Mouse (Mus musculus) myocyte (in vitro differentiated cells): Measurements from ENCODE around the gene Fgf6. TPM values are rescaled to one million over a fixed set of nuclear protein-coding genes. Genes with fewer than 3 reads are reported as not detected.

ENCODE experiments used
- H3K27me3 ChIP-seq: one replicate; pipeline ENCODE4 v1.6.1; 2011; ENCODE audit not compliant: control insufficient read depth, insufficient read depth, insufficient read length
- H3K36me3 ChIP-seq: one replicate; pipeline ENCODE4 v1.6.1; 2011; ENCODE audit not compliant: control insufficient read depth, insufficient read depth
- H3K4me2 ChIP-seq: one replicate; pipeline ENCODE4 v1.6.1; 2011; ENCODE audit warnings: low read depth, control low read depth
- H3K4me3 ChIP-seq: one replicate; pipeline ENCODE4 v1.5.1; 2011; ENCODE audit warnings: mild to moderate bottlenecking, control low read depth, moderate library complexity
- H3K79me2 ChIP-seq: one replicate; pipeline ENCODE4 v1.6.1; 2011; ENCODE audit not compliant: control insufficient read depth, insufficient read depth
- H3ac ChIP-seq: one replicate; pipeline ENCODE4 v1.6.1; 2011; ENCODE audit not compliant: control insufficient read depth, insufficient read length
- CEBPB ChIP-seq: IDR thresholded peaks from 2 replicates; pipeline ENCODE4 v1.6.1; 2011; ENCODE audit warnings: mild to moderate bottlenecking, moderate library complexity; ENCODE audit not compliant: poor library complexity, insufficient read depth, severe bottlenecking
- E2F4 ChIP-seq: IDR thresholded peaks from one replicate; pipeline ENCODE4 v1.6.1; 2011; ENCODE audit warnings: mild to moderate bottlenecking, control low read depth, moderate library complexity; ENCODE audit not compliant: insufficient read depth
- MAX ChIP-seq: IDR thresholded peaks from one replicate; pipeline ENCODE4 v1.6.1; 2011; ENCODE audit warnings: low read depth, mild to moderate bottlenecking, control low read depth
- MYOD1 ChIP-seq, 3 experiments: IDR thresholded peaks; one replicate each; pipeline ENCODE4 v1.6.1; 2011; ENCODE audit warnings: control low read depth in 2 of 3, low read depth in 2 of 3, mild to moderate bottlenecking in 2 of 3, moderate library complexity in 1 of 3; ENCODE audit not compliant: insufficient read length in 2 of 3, control insufficient read depth in 1 of 3
- MYOG ChIP-seq, 3 experiments: IDR thresholded peaks; one replicate each; pipeline ENCODE4 v1.6.1; 2011; ENCODE audit warnings: control low read depth in 2 of 3, low read depth in 2 of 3, mild to moderate bottlenecking in 2 of 3; ENCODE audit not compliant: insufficient read length in 2 of 3, control insufficient read depth in 1 of 3, insufficient read depth in 1 of 3
- POLR2A ChIP-seq: IDR thresholded peaks from one replicate; pipeline ENCODE4 v1.6.1; 2011; ENCODE audit warnings: low read depth, mild to moderate bottlenecking, control low read depth, moderate library complexity; ENCODE audit not compliant: insufficient read length
- POLR2AphosphoS2 ChIP-seq: IDR thresholded peaks from one replicate; pipeline ENCODE4 v1.6.1; 2011; ENCODE audit warnings: low read depth, control low read depth; ENCODE audit not compliant: insufficient read length
- REST ChIP-seq: IDR thresholded peaks from one replicate; pipeline ENCODE4 v1.6.1; 2011; ENCODE audit warnings: mild to moderate bottlenecking, control low read depth, moderate library complexity; ENCODE audit not compliant: insufficient read depth, insufficient read length
- SRF ChIP-seq: IDR thresholded peaks from one replicate; pipeline ENCODE4 v1.6.1; 2011; ENCODE audit warnings: low read depth; ENCODE audit not compliant: control insufficient read depth, insufficient read length
- TCF12 ChIP-seq: IDR thresholded peaks from one replicate; pipeline ENCODE4 v1.6.1; 2011; ENCODE audit warnings: mild to moderate bottlenecking, control low read depth; ENCODE audit not compliant: poor library complexity, insufficient read depth, severe bottlenecking
- TCF3 ChIP-seq: IDR thresholded peaks from one replicate; pipeline ENCODE4 v1.6.1; 2011; ENCODE audit warnings: low read depth, control low read depth; ENCODE audit not compliant: insufficient read length
- USF1 ChIP-seq: IDR thresholded peaks from one replicate; pipeline ENCODE4 v1.6.1; 2011; ENCODE audit warnings: low read depth, mild to moderate bottlenecking, control low read depth, moderate library complexity
- polyA plus RNA-seq: library from polyadenylated mRNA; unstranded; fragments of >200 nt; fragmentation: generic; extraction: Trizol; gene quantifications from one replicate; pipeline ENCODE4 v1.2.1, GENCODE M21; 2012; ENCODE audit warnings: missing spikeins

Fgf6 gene
- polyA plus RNA-seq, 1 experiment = not detected

GRCm38 (mm10) chr6:127044909-127045308 lies 29.5 kb downstream of the Fgf6 start:
- Histone ChIP-seq H3K4me3 (no peak overlapping the region), H3K36me3 (no peaks in the 10 kb centered on the region)

GRCm38 (mm10) chr6:127050847-127051246 lies 35.5 kb downstream of the Fgf6 start:
- no peak for TF ChIP-seq CEBPB
- TF ChIP-seq REST = no peak
- TF ChIP-seq SRF = no peak
- TF ChIP-seq TCF12 = no peak
- TF ChIP-seq TCF3 = no peak
- TF ChIP-seq E2F4 = no peak
- TF ChIP-seq MAX = no peak
- no peak for TF ChIP-seq POLR2A
- TF ChIP-seq MYOD1 (IDR thresholded peaks at IDR 0.05; ENCODE audit: control insufficient read depth in 1 of 3, insufficient read length in 2 of 3, low read depth in 2 of 3) = no peak
- no peak for TF ChIP-seq USF1
- no peak for TF ChIP-seq MYOG (IDR thresholded peaks at IDR 0.05; ENCODE audit: control insufficient read depth in 1 of 3, insufficient read depth in 1 of 3, insufficient read length in 2 of 3, low read depth in 2 of 3)
- TF ChIP-seq POLR2AphosphoS2 = no peak
- H3ac ChIP-seq = no peak overlapping the region
- H3K4me3 ChIP-seq = no peak overlapping the region
- H3K27me3 ChIP-seq = peaks cover 10% of the 10 kb centered on the region
- no peaks in the 10 kb centered on the region for H3K79me2 ChIP-seq
- no peak overlapping the region for H3K4me2 ChIP-seq
- H3K36me3 ChIP-seq = no peaks in the 10 kb centered on the region

More at GRCm38 (mm10) chr6:127044909-127045308, 29.5 kb downstream of the Fgf6 start:
- H3ac ChIP-seq = no peak overlapping the region
- no peaks in the 10 kb centered on the region for H3K79me2 ChIP-seq
- H3K4me2 ChIP-seq = no peak overlapping the region
- H3K27me3 ChIP-seq = no peaks in the 10 kb centered on the region
- no peak for TF ChIP-seq POLR2A
- TF ChIP-seq MYOG (IDR thresholded peaks at IDR 0.05; ENCODE audit: control insufficient read depth in 1 of 3, insufficient read depth in 1 of 3, insufficient read length in 2 of 3, low read depth in 2 of 3) = no peak
- TF ChIP-seq E2F4 = no peak
- TF ChIP-seq MYOD1 (IDR thresholded peaks at IDR 0.05; ENCODE audit: control insufficient read depth in 1 of 3, insufficient read length in 2 of 3, low read depth in 2 of 3) = no peak
- no peak for TF ChIP-seq TCF3
- TF ChIP-seq REST = no peak
- TF ChIP-seq CEBPB = no peak
- no peak for TF ChIP-seq POLR2AphosphoS2
- TF ChIP-seq TCF12 = no peak
- TF ChIP-seq SRF = no peak
- TF ChIP-seq MAX = no peak
- no peak for TF ChIP-seq USF1

DNA sequence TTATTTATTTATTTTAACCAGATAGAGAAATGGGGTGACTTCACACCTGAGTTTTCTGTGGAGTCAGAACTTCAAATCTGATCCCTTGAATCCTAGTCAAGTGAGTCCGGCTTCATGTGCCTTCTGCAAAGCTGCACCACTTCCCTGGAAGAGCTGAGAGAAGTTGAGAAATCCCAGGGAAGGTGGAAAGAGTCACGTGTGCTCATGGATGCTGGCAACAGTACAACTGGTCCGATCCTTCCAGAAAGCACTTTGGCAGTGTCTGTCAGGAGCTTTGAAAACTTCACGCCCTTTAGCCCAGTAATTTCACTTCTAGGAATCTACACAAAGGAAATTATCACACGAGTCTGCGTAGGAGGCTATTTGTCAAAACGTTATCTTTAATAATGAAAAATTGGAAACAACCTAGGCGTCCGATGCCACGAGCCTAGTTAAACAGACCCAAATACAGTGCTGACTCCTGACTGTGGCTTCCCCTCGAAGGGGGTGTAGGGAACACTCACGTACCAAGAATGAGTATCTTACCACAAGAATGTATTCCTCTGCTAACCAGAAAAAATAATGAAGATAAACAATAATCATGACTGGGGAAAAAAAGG lies 41.7 kb downstream of the Fgf6 start:
- Histone ChIP-seq H3K79me2 (no peaks in the 10 kb centered on the region), H3K27me3 (peaks cover 2% of the 10 kb centered on the region), H3K4me2 (peak overlapping the region; percentile 58), H3ac (no peak overlapping the region), H3K4me3 (no peak overlapping the region), H3K36me3 (no peaks in the 10 kb centered on the region)
- TF ChIP-seq SRF (no peak), MYOG (IDR thresholded peaks at IDR 0.05; ENCODE audit: control insufficient read depth in 1 of 3, insufficient read depth in 1 of 3, insufficient read length in 2 of 3, low read depth in 2 of 3) (no peak), CEBPB (peak; percentile 10; the same call in 1 of the 2 replicates), USF1 (peak; percentile 90)

- TF ChIP-seq SRF (no peak), TCF3 (no peak), USF1 (no peak), MYOD1 (IDR thresholded peaks at IDR 0.05; ENCODE audit: control insufficient read depth in 1 of 3, insufficient read length in 2 of 3, low read depth in 2 of 3) (no peak), POLR2A (no peak), MAX (no peak), REST (no peak), POLR2AphosphoS2 (no peak), E2F4 (no peak), TCF12 (no peak), MYOG (IDR thresholded peaks at IDR 0.05; ENCODE audit: control insufficient read depth in 1 of 3, insufficient read depth in 1 of 3, insufficient read length in 2 of 3, low read depth in 2 of 3) (no peak), CEBPB (no peak)
- H3K27me3 ChIP-seq = peaks cover 5% of the 10 kb centered on the region
- H3K36me3 ChIP-seq = no peaks in the 10 kb centered on the region
- no peak overlapping the region for H3K4me2 ChIP-seq
- H3K79me2 ChIP-seq = no peaks in the 10 kb centered on the region
- no peak overlapping the region for H3ac ChIP-seq
- H3K4me3 ChIP-seq = no peak overlapping the region
These were observed 44.6 kb downstream of the Fgf6 start for GRCm38 (mm10) chr6:127059975-127060374.

DNA sequence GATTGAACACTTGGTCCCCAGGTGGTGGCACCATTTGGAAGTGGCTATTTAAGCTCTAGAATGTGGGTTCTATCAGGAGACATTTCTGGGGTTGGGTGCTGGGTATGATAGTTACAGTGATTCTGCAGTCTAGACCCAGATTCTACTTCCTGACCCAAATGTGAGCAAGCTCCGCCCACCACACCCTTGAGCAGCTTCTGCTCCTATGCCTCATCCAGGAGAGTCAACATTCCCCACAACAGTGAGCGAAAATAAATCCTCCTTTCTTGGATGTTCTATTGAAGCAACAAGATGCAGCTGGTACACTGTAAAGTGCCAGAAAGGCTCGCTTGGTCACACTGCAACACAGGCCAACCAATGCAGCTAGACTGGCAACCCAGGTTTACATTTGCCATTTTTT lies 48.5 kb downstream of the Fgf6 start:
- Histone ChIP-seq H3K4me2 (no peak overlapping the region), H3ac (no peak overlapping the region), H3K36me3 (no peaks in the 10 kb centered on the region), H3K27me3 (peaks cover 14% of the 10 kb centered on the region), H3K4me3 (no peak overlapping the region), H3K79me2 (no peaks in the 10 kb centered on the region)
- TF ChIP-seq USF1 = no peak
- no peak for TF ChIP-seq POLR2AphosphoS2
- TF ChIP-seq POLR2A = no peak
- no peak for TF ChIP-seq E2F4
- TF ChIP-seq MAX = no peak
- TF ChIP-seq TCF3 = no peak
- no peak for TF ChIP-seq CEBPB
- no peak for TF ChIP-seq SRF
- no peak for TF ChIP-seq MYOG (IDR thresholded peaks at IDR 0.05; ENCODE audit: control insufficient read depth in 1 of 3, insufficient read depth in 1 of 3, insufficient read length in 2 of 3, low read depth in 2 of 3)
- TF ChIP-seq TCF12 = no peak
- TF ChIP-seq MYOD1 (IDR thresholded peaks at IDR 0.05; ENCODE audit: control insufficient read depth in 1 of 3, insufficient read length in 2 of 3, low read depth in 2 of 3) = no peak
